Mouse (Mus musculus) embryonic facial prominence, embryonic 15.5 days (tissue): ENCODE results near the gene Gse1. TPM values are rescaled to one million over a fixed set of nuclear protein-coding genes. Genes with fewer than 3 reads are reported as not detected.
"Not testable (repeated sequence)": the region's sequence is repeated elsewhere in the genome, so short reads cannot be mapped to it uniquely, and the experiment has no call there.

Experiments used
- ATAC-seq: fragments of 200-750 bp; cut with Nextera tagmentation; 2 replicates; pipeline ENCODE4 v1.8.0; 2017; ENCODE audit warnings: low read depth, moderate TSS enrichment; ENCODE audit not compliant: insufficient number of reproducible peaks, low FRiP score, low TSS enrichment
- H3K27ac ChIP-seq: fragments of 300-500 bp; sonication (generic); replicated peaks from 2 replicates; pipeline ENCODE4 v1.5.1; 2015; ENCODE audit warnings: mild to moderate bottlenecking, inconsistent platforms
- H3K27me3 ChIP-seq: fragments of 300-500 bp; sonication (generic); 2 replicates; pipeline ENCODE4 v1.6.1; 2015; ENCODE audit warnings: inconsistent platforms
- H3K36me3 ChIP-seq: fragments of 300-500 bp; sonication (generic); 2 replicates; pipeline ENCODE4 v1.6.1; 2015; ENCODE audit warnings: mild to moderate bottlenecking, inconsistent platforms
- H3K4me1 ChIP-seq: fragments of 300-500 bp; sonication (generic); 2 replicates; pipeline ENCODE4 v1.6.1; 2015; ENCODE audit warnings: inconsistent platforms
- H3K4me2 ChIP-seq: fragments of 300-500 bp; sonication (generic); replicated peaks from 2 replicates; pipeline ENCODE4 v1.6.1; 2015; ENCODE audit warnings: mild to moderate bottlenecking, inconsistent platforms
- H3K4me3 ChIP-seq: fragments of 300-500 bp; sonication (generic); replicated peaks from 2 replicates; pipeline ENCODE4 v1.5.1; 2015; ENCODE audit warnings: mild to moderate bottlenecking, inconsistent platforms
- H3K9ac ChIP-seq: fragments of 300-500 bp; sonication (generic); 2 replicates; pipeline ENCODE4 v1.6.1; 2015; ENCODE audit warnings: inconsistent platforms
- H3K9me3 ChIP-seq: fragments of 300-500 bp; sonication (generic); replicated peaks from 2 replicates; pipeline ENCODE4 v1.6.1; 2016; ENCODE audit warnings: inconsistent platforms
- WGBS: fragments of 180-500 bp; shearing (Covaris S2); methylation state at CpG from one replicate; pipeline ENCODE4 v1.1.7; 2015; 5-methylcytosine and 5-hydroxymethylcytosine counted together
- polyA plus RNA-seq: library from polyadenylated mRNA; unstranded; fragments of >200 nt; fragmentation: Nextera tagmentation; extraction: Ambion mirVana; gene quantifications from 2 replicates; pipeline ENCODE4 v1.2.1, GENCODE M21; 2015

The Gse1 gene
- polyA plus RNA-seq, 1 experiment from 2014 or later = 11.1 TPM

GRCm38 (mm10) chr8:120328361-120329022, 100.2 kb downstream of the Gse1 start:
- no peak for ATAC-seq
- peaks cover 47% of the 10 kb centered on the region for H3K4me1 ChIP-seq
- no peaks in the 10 kb centered on the region for H3K36me3 ChIP-seq
- WGBS = 88% methylated on average over 13 of the region's 13 CpGs
- no peak overlapping the region for H3K4me3 ChIP-seq
- no peak overlapping the region for H3K9ac ChIP-seq
- no peak overlapping the region for H3K4me2 ChIP-seq
- no peaks in the 10 kb centered on the region for H3K9me3 ChIP-seq
- H3K27me3 ChIP-seq = no peaks in the 10 kb centered on the region
- no peak overlapping the region for H3K27ac ChIP-seq

GRCm38 (mm10) chr8:120329030-120329748, 100.9 kb downstream of the Gse1 start:
- Histone ChIP-seq H3K27ac (no peak overlapping the region), H3K9ac (no peak overlapping the region), H3K9me3 (no peaks in the 10 kb centered on the region), H3K4me2 (no peak overlapping the region), H3K4me1 (peaks cover 40% of the 10 kb centered on the region), H3K27me3 (no peaks in the 10 kb centered on the region), H3K36me3 (no peaks in the 10 kb centered on the region), H3K4me3 (no peak overlapping the region)
- ATAC-seq = no peak
- 86% methylated on average over 11 of the region's 11 CpGs for WGBS

- H3K36me3 ChIP-seq = no peaks in the 10 kb centered on the region
- H3K9ac ChIP-seq = no peak overlapping the region
- H3K27me3 ChIP-seq = no peaks in the 10 kb centered on the region
- H3K4me1 ChIP-seq = peaks cover 43% of the 10 kb centered on the region
- ATAC-seq = no peak
- no peak overlapping the region for H3K4me2 ChIP-seq
- 0 out of 2 replicates have a peak overlapping the region, but pooled peaks have one; percentile 18 for H3K27ac ChIP-seq
- no peaks in the 10 kb centered on the region for H3K9me3 ChIP-seq
- no peak overlapping the region for H3K4me3 ChIP-seq
- WGBS = 65% methylated on average over 7 of the region's 7 CpGs
Measured at GRCm38 (mm10) chr8:120331027-120331426, 102.8 kb downstream of the Gse1 start.

GRCm38 (mm10) chr8:120332379-120333229, 104.3 kb downstream of the Gse1 start:
- Histone ChIP-seq H3K4me1 (peaks cover 57% of the 10 kb centered on the region), H3K9me3 (no peaks in the 10 kb centered on the region), H3K27ac (no peak overlapping the region), H3K4me2 (no peak overlapping the region), H3K27me3 (no peaks in the 10 kb centered on the region), H3K4me3 (no peak overlapping the region), H3K36me3 (no peaks in the 10 kb centered on the region), H3K9ac (no peak overlapping the region)
- 70% methylated on average over 16 of the region's 16 CpGs for WGBS
- no peak for ATAC-seq

- no peak for ATAC-seq
- no peaks in the 10 kb centered on the region for H3K36me3 ChIP-seq
- no peaks in the 10 kb centered on the region for H3K27me3 ChIP-seq
- no peak overlapping the region for H3K4me3 ChIP-seq
- no peak overlapping the region for H3K4me2 ChIP-seq
- H3K27ac ChIP-seq = no peak overlapping the region
- H3K9me3 ChIP-seq = no peaks in the 10 kb centered on the region
- H3K4me1 ChIP-seq = peaks cover 58% of the 10 kb centered on the region
- WGBS = 85% methylated on average over 4 of the region's 4 CpGs
- H3K9ac ChIP-seq = no peak overlapping the region
Measured at GRCm38 (mm10) chr8:120333681-120334080, 105.4 kb downstream of the Gse1 start.

- H3K4me3 ChIP-seq, H3K9me3 ChIP-seq, H3K9ac ChIP-seq, H3K27me3 ChIP-seq, ATAC-seq, H3K4me2 ChIP-seq, H3K36me3 ChIP-seq: not testable (repeated sequence)
- Histone ChIP-seq H3K4me1 (peaks cover 58% of the 10 kb centered on the region), H3K27ac (peak overlapping the region; percentile 71; the same call in 1 of the 2 replicates)
- WGBS = 82% methylated on average over 3 of the region's 3 CpGs
Measured at GRCm38 (mm10) chr8:120334261-120334660, 106.0 kb downstream of the Gse1 start.

GRCm38 (mm10) chr8:120334878-120335261, 106.6 kb downstream of the Gse1 start:
- Histone ChIP-seq H3K9me3 (no peaks in the 10 kb centered on the region), H3K27me3 (no peaks in the 10 kb centered on the region), H3K36me3 (no peaks in the 10 kb centered on the region), H3K9ac (no peak overlapping the region), H3K27ac (peak overlapping the region; percentile 71), H3K4me1 (peaks cover 61% of the 10 kb centered on the region), H3K4me2 (peak overlapping the region; percentile 33; the same call in 1 of the 2 replicates), H3K4me3 (no peak overlapping the region)
- ATAC-seq = peak; percentile 1; the same call in 1 of the 2 replicates
- 14% methylated on average over 5 of the region's 5 CpGs for WGBS

GRCm38 (mm10) chr8:120335262-120336086, 107.2 kb downstream of the Gse1 start:
- peaks cover 66% of the 10 kb centered on the region for H3K4me1 ChIP-seq
- ATAC-seq = peak; percentile 49
- no peaks in the 10 kb centered on the region for H3K27me3 ChIP-seq
- H3K4me3 ChIP-seq = no peak overlapping the region
- no peaks in the 10 kb centered on the region for H3K9me3 ChIP-seq
- H3K27ac ChIP-seq = peak overlapping the region; percentile 71
- WGBS = 10% methylated on average over 17 of the region's 17 CpGs
- H3K4me2 ChIP-seq = peak overlapping the region; percentile 33
- no peak overlapping the region for H3K9ac ChIP-seq
- H3K36me3 ChIP-seq = no peaks in the 10 kb centered on the region

GRCm38 (mm10) chr8:120336087-120336380, 107.8 kb downstream of the Gse1 start:
- no peak overlapping the region for H3K4me3 ChIP-seq
- peak overlapping the region; percentile 71; the same call in 1 of the 2 replicates for H3K27ac ChIP-seq
- H3K9me3 ChIP-seq = no peaks in the 10 kb centered on the region
- H3K9ac ChIP-seq = no peak overlapping the region
- H3K4me2 ChIP-seq = peak overlapping the region; percentile 33; the same call in 1 of the 2 replicates
- no peak for ATAC-seq
- H3K27me3 ChIP-seq = no peaks in the 10 kb centered on the region
- H3K4me1 ChIP-seq = peaks cover 65% of the 10 kb centered on the region
- 10% methylated on average over 9 of the region's 9 CpGs for WGBS
- no peaks in the 10 kb centered on the region for H3K36me3 ChIP-seq

- ATAC-seq = no peak
- no peak overlapping the region for H3K27ac ChIP-seq
- H3K27me3 ChIP-seq = no peaks in the 10 kb centered on the region
- H3K36me3 ChIP-seq = no peaks in the 10 kb centered on the region
- H3K9ac ChIP-seq = no peak overlapping the region
- WGBS = 31% methylated on average over 5 of the region's 5 CpGs
- no peak overlapping the region for H3K4me2 ChIP-seq
- H3K4me3 ChIP-seq = no peak overlapping the region
- no peaks in the 10 kb centered on the region for H3K9me3 ChIP-seq
- H3K4me1 ChIP-seq = peaks cover 64% of the 10 kb centered on the region
Measured at GRCm38 (mm10) chr8:120336909-120337555, 108.8 kb downstream of the Gse1 start.
